Mouse (Mus musculus) heart, postnatal 36 days (tissue): ENCODE data around the gene Snx1. TPM values are rescaled to one million over a fixed set of nuclear protein-coding genes. Genes with fewer than 3 reads are reported as not detected.

Experiments
- DNase-seq, 2 experiments: peaks; one replicate each; pipeline ENCODE4 v3.0.0; 2021 to 2022
- intact Hi-C: fragments of 180-260 bp; cut with DNase I; formaldehyde crosslinking; loops from one replicate; pipeline ENCODE4 v1.15.1; 2025
- total RNA-seq, 2 experiments: library from RNA; stranded (reverse); gene quantifications; 2 replicates each; pipeline ENCODE4 v1.2.3; 2021

Snx1 gene
- total RNA-seq: 10 to 100 TPM; 27.7 to 29.8 TPM

GRCm38 (mm10) chr9:66126456-66127192 is at the start of gene Snx1, which contains the start of gene Ciao2a:
Gene Snx1 (minus strand): TSS chr9:66126587.
Gene Ciao2a (plus strand): TSS chr9:66126611.
- intact Hi-C loops: loop anchor here (5.0 kb wide), 1 partner anchor 466 kb away; the partner anchor contains the start of gene Usp3
- peak; percentile 88 to 90 for DNase-seq

- intact Hi-C loops: no loop called here
- no peak for DNase-seq
Measured at GRCm38 (mm10) chr9:66174985-66175384, 48.6 kb upstream of the Snx1 start.

GRCm38 (mm10) chr9:66173316-66173855 is 47.0 kb upstream of the Snx1 start:
- DNase-seq: no peak
- intact Hi-C loops: no loop called here

DNA sequence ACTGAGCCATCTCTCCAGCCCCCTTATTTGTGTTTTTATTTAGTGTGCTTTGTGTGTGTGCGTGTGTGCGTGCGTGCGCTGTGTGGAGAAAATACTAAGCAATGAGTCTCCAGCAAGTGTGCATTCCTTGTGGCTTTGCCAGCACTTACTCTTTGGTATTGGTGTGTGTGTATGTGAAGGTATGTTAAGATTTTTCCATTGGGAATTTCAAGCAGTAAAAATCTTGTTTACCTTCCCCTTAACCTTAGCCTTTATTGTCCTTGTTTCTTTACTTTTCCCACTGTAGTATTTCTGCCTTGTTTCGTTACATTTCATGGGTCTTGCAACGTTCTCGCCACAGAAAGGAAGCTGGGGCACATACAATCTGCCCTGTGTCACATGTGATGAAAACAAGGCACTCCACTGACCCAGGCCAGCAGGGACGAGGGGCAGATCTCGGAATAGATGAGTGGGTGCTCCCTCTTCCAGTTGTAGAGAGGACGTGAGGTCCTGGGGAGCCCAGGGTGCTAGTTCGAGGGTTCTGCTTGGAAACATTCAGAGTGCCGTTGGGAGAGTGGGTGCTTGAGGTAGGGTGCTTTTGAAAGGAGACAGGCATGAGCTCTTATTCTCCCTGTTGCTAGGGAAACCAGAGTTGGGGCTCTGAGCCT is 45.0 kb upstream of the Snx1 start:
- no peak for DNase-seq
- intact Hi-C loops: no loop called here

GRCm38 (mm10) chr9:66170506-66170905 is 44.1 kb upstream of the Snx1 start:
- no peak for DNase-seq

DNA sequence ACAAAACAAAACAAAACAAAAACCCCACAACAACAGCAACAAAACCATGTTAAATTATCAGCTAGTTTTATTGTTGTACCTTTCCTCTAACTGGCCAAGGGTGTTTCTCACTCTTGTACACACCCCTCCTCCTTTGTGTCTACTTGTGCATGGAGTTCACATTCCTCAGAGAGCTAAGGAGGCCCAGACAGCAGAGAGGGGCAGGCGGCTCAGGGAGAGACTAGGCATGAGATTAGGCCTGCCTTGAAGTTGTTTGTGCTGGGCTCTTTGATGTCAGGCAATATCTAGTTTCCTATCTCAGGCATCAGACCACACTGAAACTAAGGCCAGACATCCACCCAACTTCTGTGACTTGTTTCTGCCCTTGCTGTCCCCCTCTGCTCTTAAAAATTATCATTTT is 41.8 kb upstream of the Snx1 start:
- DNase-seq: no peak
- intact Hi-C loops: no loop called here

More at GRCm38 (mm10) chr9:66170506-66170905, 44.1 kb upstream of the Snx1 start:
- intact Hi-C loops: no loop called here

DNA sequence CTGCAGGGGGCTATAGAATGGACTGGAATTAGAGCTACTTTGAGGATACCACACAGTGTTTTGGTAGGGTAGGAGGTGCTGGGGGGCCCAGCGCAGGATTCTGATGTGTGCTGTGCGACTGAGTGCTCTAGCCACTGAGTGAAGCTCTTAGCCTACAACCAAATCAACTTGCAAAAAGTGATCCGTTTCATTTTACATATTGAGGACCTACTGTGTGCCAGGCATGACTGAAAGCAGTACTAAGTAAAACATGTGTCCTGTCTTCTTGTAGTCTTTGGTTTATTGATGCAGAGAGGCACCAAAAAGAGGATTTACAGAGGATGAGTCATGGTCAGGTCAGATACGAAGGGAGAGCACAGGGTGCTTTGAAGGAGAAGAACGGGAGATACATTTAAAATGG is 40.8 kb upstream of the Snx1 start:
- intact Hi-C loops: no loop called here
- DNase-seq: no peak

GRCm38 (mm10) chr9:66162995-66163394 is 36.6 kb upstream of the Snx1 start:
- peak; percentile 20 to 37 for DNase-seq
- intact Hi-C loops: no loop called here

DNA sequence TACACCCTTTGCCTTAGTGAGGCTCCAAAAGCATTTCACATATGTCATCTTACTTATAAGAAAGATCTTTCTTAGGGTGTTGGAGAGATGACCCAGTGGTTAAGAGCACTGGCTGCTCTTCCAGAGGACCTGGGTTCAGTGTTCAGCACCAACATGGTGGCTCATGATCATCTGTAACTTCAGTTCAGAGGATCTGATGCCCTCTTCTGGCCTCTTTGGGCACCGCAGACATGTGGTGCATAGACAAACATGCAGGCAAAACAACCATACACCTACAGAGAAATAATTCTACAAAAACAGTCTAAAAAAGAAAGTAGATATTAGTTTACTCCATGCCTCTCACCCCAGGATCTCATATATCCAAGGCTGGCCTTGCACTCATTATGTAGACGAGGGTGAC is 33.8 kb upstream of the Snx1 start:
- DNase-seq: no peak
- intact Hi-C loops: no loop called here

- intact Hi-C loops: loop anchor here (2.0 to 5.0 kb wide), 3 partner anchors 48 to 123 kb away; no protein-coding TSS in a partner anchor
- DNase-seq: no peak
Measured at GRCm38 (mm10) chr9:66158885-66159430, 32.6 kb upstream of the Snx1 start.

DNA sequence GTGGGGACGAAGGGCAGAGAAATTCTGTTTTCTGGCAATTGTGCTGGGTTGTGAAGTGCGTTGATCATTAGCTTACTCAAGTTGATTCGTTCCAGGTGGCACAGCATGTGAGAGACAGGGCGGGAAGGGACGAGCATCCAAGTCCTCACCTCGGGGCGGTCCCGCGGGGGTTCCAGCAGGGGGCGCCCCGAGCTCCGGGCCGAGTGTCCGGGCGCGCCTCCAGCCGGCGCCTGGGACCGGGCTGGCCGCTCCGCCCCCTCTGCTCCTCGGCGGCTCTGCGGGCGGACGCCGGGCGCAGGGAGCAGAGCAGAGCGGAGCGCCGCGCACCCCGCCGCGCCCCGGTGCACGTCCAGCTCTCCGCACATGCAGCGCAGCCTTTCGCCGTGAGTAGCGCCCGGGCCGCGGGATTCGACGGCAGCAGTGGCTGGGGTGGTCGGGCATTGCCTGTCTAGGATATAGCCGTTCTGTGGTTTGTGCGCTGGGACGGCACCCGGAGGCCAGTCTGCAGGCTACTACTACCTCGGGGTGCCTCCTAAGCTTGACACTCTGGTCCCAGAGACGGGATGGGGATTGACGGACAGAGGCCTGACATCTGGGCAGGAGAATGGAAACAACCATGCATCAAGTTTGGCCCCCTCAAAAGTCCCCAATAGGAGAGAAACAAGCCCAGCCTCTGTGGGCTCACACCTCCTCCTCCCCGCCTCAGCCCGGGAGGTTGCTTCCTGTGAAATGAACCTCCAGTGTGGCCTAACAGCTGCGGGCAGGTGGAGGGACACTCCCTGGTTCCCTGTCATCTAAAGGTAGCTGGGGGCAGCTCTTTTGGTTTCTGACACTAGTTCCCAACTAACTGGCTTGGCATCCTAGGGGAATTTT is 31.8 kb upstream of the Snx1 start, which contains the start of gene Dapk2:
TSS of gene Dapk2 (plus strand) at position 266 of the 873 bp plus-strand sequence.
- intact Hi-C loops: loop anchor here (2.0 to 5.0 kb wide), 3 partner anchors 49 to 124 kb away; no protein-coding TSS in a partner anchor
- peak; percentile 92 to 93 for DNase-seq

GRCm38 (mm10) chr9:66155534-66155933 is 29.1 kb upstream of the Snx1 start:
- no peak for DNase-seq
- intact Hi-C loops: loop anchor here (5.0 kb wide), 1 partner anchor 127 kb away; no protein-coding TSS in a partner anchor

- intact Hi-C loops: no loop called here
- DNase-seq: no peak
Measured at GRCm38 (mm10) chr9:66154013-66154412, 27.6 kb upstream of the Snx1 start.

DNA sequence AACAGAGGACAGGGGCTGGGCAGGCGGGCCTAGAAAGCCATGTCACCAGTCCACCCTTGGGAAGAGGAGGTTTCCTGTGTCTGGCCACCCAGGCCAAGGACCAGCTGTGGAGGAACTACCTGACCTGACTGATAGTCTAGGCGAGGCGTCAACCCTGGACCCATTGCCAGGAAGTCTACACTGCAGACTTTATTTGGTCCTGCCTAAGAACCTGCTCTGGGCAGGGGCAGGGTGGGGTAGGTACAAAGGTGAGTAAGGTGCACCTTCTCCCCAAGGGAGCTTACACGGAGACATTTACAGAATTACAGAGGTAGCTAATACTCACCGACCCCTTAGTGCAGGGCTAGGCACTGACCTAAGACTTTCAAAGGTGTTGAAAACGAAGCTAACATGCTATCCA is 27.2 kb upstream of the Snx1 start:
- intact Hi-C loops: no loop called here
- DNase-seq: no peak

DNA sequence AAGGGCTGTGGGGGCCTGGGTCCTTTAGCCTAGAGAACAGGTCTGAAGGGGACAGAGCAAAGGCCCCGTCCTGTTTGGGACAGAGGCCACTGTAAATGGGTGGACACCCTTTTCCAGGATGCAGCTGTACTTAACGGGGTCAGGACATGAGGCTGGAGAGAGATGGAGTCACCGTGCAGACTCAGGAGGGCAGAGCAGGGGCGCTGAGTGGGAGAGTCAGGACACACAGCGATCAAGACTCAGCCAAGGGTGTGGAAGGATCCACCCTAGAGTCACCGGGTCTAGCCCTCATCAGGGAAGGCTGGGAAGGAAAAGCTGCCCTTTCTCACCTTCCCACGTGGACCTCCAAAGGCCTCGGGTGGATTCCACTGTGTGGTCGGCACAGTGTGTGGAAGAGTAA is 25.6 kb upstream of the Snx1 start:
- no peak for DNase-seq
- intact Hi-C loops: no loop called here

DNA sequence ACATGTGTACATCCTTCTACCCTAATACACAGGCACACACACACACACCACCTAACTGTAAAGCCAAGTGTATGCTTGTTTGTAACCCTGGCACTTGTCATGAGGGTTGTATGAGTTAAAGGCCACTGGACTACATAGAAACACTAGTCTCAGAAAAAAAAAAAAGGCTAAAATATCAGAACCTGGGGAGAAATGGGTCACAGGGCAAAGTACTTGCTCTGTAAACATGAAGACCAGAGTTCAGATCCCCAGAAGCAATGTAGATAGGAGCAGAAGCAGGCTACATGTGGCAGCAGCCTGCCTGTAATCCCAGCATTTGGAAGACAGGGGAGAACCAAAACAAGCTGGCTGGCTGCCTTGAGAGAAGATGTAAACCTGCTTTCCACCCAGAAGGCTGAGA is 19.8 kb upstream of the Snx1 start:
- DNase-seq: no peak
- intact Hi-C loops: loop anchor here (10.0 kb wide), 1 partner anchor 679 kb away; no protein-coding TSS in a partner anchor

- intact Hi-C loops: loop anchor here (5.0 to 10.0 kb wide), 2 partner anchors 233 to 681 kb away; no protein-coding TSS in a partner anchor
- DNase-seq: peak; percentile 65 to 72
Measured at GRCm38 (mm10) chr9:66144248-66144647, 17.9 kb upstream of the Snx1 start.

GRCm38 (mm10) chr9:66142265-66142664 is 15.9 kb upstream of the Snx1 start:
- intact Hi-C loops: loop anchor here (5.0 to 10.0 kb wide), 2 partner anchors 235 to 683 kb away; no protein-coding TSS in a partner anchor
- no peak for DNase-seq

- intact Hi-C loops: no loop called here
- DNase-seq: no peak
Measured at GRCm38 (mm10) chr9:66138193-66138592, 11.8 kb upstream of the Snx1 start.

DNA sequence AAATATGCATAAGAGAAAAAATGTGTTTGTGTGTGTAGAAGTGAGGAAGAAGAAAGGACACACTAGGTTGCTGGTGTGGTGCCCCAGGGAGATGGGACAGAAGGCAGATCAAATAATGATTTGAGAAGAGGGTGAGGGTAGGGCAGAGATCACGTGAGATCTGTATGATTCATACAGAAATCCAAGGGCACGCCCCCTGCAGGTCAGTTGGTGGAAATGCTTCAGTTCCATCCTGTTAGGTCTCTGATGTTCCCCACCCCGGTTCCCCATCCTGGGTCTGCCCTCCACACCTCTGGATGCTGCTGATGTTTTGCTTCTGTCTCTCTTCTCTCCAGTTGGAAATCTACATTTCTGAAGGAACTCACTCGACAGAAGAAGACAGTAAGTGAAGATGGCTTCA is 9.6 kb upstream of the Snx1 start:
- DNase-seq: no peak
- intact Hi-C loops: no loop called here
